Mouse (Mus musculus) ES-CJ7 (cell line): ENCODE data around the gene Rap1a.

Source experiments
- DNase-seq: peaks from one replicate; pipeline ENCODE4 v3.0.0; 2011; ENCODE audit warnings: low read depth, low spot score

The Rap1a gene

DNA sequence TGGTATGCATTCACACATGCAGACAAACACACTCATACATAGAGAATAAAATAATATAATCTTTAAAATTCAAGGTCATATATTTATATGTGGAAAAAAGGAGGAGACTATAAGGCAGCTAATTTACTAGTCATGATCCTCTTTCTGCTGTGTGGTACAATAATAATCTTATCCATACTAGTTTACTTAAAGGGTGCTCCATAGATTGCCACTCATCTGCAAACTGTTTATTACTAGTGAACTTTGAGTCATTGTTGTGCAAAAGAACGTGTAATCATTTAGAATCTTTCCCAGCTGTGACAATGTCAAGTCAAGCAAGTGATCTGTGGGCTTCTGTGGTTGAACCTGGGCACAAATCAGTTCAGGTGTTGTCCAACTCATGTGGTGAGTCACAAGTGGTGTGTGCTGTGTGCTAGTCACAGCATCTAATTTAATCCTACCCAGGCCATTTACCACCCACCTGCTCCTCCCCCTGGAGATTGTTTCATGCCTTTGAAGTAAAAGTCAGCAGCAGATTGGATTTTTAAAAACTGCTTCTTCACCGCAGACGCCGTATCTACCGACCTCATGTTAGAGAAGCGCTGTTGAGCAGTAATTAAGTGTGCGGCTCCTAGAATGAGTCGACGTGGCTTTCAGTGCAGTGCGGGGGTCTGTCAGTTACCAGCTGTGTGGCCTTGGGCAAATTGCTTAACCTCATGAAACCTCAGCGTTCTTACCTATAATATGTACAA is 5.5 kb upstream of the Rap1a start:
- DNase-seq, result no peak

DNA sequence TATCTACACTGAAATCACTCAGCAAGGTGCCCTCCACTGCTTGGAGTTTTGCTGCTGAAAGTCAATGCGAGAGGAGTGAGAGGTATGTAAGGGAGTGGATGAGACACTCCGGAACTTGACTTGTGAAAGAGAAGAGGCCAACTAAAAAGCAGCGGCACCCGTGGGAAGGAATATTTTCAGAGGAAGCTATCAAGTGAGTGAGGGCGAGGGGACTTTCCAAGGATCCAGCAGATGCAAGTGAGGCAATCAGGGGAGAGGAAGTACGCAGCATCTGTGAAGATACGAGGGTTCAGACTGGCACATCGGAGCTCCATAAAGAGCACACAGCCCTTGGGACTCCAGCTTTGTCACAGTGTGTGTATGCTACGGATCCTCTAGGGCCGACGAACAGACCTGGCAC is 2.5 kb upstream of the Rap1a start:
- DNase-seq, result no peak

GRCm38 (mm10) chr3:105800675-105801190 is 403 bp downstream of the Rap1a start:
- DNase-seq, result peak; percentile 34

GRCm38 (mm10) chr3:105800156-105800674 is 921 bp downstream of the Rap1a start:
- no peak for DNase-seq

DNA sequence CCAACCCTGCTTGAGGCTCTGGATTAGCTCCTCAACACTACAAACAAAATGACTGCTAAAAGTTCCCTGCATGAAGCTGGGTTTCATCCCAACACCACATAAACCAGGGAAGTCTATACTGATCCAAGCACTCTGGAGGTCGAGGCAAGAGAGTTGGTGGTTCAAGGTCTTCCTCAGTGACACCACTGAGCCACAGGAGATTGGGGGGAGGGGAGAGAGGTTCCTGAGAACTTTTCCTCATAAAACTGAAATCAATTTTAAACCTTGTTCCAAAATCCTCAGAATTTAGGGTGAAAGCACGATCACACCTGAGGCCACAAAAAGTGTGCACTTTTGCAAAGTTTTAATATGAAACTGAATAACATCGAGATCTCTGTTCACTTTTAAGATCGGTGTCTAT is 1.8 kb downstream of the Rap1a start:
- no peak for DNase-seq

DNA sequence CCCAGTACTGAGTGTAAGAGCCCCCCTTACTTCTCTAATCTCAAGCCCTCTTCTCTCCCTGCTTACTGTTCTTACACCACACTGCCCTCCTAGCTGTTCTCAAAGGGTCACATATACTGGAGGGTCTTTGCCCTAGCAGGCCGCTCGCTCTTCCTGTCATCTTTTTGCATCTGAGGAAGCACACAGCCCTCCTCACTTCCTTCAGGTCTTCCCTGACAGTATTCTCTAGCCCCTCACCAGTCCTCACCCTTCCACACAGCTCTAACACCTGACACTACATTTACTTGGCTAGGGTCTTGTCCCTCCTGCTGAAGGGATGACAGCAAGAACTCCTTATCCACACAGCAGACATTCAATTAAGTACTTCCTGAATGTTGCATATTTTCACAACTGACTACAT is 2.4 kb downstream of the Rap1a start:
- no peak for DNase-seq

DNA sequence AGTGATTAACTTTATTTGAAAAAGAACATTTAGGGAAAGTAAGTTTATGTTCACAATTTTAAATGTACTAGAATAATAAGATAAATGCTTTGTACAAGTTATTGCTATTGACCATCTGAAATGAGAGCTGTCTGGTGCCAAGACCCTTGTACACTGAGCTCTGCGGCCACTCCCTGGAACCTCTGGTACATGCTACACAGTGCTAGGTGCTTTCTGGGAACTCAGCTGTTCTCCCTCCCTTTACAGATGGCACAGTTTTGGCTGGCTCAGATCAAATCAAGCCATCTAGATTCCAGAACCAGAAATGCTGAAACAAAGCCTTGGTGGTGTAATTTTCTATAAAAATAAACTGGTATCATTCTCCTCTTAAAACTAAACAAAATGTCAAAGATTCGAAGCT is 3.7 kb downstream of the Rap1a start:
- DNase-seq, result no peak

DNA sequence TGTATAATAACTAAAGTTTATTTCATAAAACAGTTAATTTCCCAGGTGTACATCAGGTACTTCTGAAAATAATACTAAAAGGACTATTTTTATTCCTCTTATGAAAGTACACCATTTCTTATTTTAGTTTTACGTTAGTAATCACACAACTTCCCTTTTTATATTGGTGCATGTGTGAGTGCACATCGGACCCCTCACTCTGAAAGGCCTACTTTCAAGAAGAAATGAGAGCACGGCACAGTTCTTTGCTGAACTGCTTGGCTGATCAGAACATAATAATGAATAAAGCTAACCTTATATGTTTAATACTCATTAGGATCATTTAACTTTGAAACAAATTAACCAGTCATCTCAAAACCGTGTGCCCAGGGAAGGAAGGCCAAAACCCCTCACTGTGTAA is 4.4 kb downstream of the Rap1a start:
- no peak for DNase-seq

DNA sequence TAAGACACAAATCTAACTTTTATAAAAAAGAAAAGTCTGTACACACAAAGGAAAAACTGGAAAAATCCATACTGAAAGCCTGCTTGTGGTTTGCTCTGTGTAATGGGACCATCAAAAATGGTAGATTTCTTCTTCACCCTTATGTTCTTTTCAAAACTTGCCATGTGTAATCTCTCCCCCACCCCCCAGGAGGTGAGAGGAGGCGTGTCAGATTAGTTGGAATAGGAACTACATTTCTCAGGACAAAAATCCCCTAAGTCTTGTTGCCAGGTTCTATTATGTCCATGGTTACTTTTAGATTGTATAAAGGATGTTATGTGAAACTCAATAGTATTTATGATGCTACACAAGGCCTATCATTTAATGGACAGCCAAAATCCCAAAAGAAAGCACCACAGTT is 6.8 kb downstream of the Rap1a start:
- DNase-seq, result no peak

DNA sequence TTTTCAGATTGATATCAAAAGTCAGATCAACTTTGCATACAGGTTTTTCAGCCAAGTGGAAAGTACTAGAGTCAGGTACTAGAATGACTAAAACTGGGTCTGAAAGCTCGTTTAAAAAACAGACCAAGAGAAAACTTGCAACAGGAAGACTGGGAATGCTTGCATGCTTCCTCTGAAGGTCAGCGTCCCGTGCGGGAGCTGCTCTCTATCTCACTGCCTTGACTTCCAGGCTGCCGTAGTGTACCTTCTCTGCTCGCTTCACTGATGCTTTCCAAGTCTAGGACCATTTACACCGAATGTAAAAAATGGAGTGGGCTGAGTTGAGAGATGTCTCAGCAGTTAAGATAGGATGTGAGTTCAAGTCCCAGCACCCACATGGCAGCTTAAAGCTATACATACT is 8.8 kb downstream of the Rap1a start:
- no peak for DNase-seq

DNA sequence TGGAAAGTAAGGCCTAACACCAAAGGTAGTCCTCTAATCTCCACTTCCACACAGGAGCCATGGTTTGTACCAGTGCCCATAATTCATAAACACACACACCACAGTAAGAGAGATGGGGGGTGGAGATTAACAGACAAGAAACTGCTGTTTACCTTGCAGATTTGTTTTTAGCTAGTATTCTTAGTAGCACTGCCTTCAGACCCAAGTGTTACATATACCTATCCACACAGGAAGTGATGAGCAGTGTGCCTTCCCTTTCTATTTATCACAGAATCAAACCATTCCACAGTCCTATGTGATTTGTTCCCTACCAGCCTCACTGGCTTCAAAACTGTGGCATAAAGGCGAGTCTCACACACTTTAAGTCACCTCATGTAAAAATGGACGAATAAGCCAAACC is 10.0 kb downstream of the Rap1a start:
- no peak for DNase-seq

- no peak for DNase-seq
These were observed 10.8 kb downstream of the Rap1a start for GRCm38 (mm10) chr3:105790338-105790737.

GRCm38 (mm10) chr3:105789776-105790175 is 11.4 kb downstream of the Rap1a start:
- no peak for DNase-seq

DNA sequence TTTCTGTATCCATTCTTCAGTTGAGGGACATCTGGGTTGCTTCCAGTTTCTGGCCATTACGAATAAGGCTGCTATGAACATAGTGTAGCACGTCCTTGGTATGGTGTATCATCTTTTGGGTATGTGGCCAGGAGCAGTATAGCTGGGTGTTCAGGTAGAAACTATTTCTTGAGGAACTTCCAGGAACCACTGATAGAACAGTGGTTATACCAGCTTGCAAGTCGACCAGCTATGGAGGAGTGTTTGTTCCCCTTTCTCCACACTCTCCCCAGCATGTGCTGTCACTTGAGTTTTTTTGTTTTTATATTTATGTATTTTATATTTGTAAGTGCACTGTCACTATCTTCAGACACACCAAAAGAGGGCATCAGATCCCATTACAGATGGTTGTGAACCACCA is 13.8 kb downstream of the Rap1a start:
- DNase-seq, result no peak

- no peak for DNase-seq
These were observed 15.3 kb downstream of the Rap1a start for GRCm38 (mm10) chr3:105785865-105786264.

GRCm38 (mm10) chr3:105783809-105784208 is 17.3 kb downstream of the Rap1a start:
- DNase-seq, result no peak

DNA sequence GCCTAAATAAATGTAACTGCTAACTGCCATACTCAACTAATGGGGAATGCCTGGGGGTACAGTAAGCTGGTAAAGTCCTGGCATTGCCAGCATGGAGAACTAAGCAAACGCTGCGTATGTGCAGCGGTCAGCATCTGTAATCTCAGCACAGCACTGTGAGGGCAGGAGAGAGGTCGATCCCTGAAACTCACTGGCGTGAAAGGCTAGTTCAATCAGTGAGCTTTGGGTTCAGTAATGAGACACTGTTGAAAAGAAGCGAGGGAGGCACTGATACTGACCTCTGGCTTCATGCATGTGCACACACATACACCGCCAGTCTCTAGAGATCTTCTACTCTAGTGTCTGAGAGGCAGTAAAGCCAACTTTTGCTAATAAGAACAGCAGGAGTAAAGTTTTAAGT is 18.7 kb downstream of the Rap1a start:
- no peak for DNase-seq

DNA sequence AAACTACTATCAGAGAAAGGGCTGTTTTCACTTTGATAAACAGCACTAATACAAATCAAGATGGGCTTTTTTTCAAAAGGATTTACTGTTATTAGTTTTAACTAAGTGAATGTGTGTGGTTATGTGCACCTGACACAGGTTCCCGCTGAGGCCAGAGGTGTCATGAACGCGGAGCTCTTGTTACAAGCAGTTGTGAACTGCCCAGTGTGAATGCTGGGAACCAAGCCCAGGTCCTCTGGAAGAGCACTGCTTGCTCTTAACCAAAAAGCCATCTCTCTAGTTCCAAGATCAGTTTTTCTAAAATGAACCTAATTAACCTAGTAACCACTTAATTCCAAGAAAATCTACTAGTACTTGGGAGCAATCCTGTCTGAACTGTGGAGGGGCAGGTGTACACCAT is 23.1 kb downstream of the Rap1a start:
- DNase-seq, result no peak

DNA sequence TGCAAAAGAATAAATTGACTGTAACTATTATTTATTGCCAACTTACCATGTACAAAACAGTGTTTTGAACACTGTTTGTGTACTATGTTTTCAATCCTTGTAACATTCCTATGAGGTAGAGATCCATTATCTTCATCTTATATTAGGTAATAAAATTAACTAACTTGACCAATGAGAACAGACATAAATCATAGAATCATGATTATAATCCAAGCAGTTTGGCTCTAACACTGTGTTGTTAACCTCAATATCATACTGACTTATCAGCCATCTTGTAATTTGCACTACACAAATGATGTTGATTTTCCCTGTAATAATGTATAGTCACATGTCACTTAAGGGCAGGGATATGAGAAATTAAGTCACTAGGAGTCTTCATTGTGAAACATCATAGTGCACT is 26.6 kb downstream of the Rap1a start:
- DNase-seq, result no peak

DNA sequence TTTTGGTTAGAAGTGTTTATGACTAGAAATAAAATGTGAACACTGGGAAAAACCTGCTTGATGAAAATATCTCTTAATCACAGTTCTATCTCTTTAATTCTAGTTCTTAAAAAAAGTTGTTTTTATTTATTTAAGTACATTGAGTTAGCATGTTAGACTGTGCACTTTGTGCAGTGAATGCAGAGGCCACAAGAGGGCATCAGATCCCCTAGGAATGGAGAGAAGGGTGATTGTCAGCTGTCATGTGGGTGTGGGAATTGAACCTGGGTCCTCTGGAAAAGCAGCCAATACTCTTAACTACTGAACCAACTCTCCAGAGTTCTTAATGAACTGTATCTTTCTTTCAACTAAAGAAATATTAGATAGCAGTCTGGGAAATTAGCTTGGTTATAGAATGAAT is 29.6 kb downstream of the Rap1a start:
- peak; percentile 64 for DNase-seq

DNA sequence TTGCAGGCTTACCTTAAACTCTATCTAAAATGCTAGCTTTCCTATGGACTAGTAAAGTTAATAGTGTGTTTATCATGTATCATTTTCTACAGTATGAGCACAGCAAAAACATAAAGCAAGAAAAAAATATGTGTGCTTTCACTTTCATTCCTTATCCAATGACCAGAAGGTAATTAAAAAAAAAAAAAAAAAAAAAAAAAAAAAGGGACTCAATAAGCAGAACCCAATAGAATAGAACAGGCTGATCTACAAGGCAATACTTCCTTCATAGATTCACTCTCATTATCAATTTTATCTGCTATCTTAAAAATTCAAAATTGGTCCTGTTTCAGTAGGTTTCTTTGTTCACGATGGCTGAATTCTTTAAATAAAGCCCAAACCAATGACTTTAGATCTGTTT is 30.3 kb downstream of the Rap1a start:
- no peak for DNase-seq

DNA sequence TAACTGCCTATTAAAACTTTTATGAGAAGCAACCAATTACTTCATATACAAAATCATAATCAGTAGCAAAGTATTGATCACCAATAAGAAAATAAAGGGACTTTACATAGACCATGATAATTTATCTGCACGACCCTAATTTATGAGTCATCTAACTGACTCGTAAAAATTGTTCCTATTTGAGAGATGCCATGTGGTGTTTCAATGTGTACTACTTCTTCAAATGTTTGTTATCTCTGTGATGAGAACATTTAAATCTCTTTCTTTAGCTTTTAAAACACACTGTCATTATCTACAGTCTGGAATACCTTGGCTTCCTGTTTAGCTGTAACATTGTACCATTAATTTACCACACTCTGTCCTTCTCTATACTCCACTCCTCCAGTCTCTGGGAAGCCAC is 31.8 kb downstream of the Rap1a start:
- no peak for DNase-seq

DNA sequence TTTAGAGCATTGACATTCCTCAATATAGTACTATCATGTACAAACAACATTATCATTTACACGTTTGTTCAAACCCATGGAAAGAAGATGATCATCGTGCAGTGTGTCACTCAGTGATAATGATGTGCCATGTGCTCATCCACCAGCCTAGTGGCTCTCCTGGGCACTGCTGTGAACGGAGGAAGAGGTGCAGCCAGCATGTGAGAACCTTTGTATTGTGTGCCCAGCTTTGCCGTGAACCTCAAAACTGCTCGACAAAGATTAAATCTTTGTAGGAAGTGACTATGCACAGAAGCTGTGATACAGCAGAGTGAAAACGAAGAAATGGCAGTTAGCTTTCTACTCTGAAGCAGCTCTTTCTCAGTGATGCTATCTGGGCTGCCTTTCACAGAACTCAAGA is 32.6 kb downstream of the Rap1a start:
- no peak for DNase-seq
